Mouse (Mus musculus): ENCODE measurements at regions not wholly inside any gene's neighbourhood (a gene's known extent, or its start where the extent isn't known, plus 50 kb on each side); places are given as distances from the start of the nearest gene placed in this dataset.
A peak's percentile ranks its signal among the peaks of the same experiment; 100 is the strongest.

DNA sequence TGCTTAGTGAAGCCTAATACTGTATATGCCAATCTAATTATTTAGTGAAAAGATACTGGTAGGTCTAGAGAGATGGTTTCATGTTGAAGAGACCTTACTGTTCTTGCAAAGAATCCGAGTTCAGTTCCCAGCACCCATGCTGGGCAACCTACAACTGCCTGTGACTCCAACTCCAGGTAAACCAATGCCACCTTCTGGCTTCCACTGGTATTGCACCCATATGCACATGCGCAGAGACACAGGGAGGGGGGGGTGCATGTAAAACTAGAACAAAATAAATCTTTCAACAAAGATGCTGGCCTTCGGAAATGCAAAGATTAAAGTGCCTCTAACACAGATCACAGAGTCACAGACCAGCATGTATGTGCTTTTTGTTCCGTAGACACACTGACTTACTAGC, 348.5 kb upstream of the Tmem132c start:
- no peaks in the 10 kb centered on the region for H3K9me3 ChIP-seq (replicated peaks; ENCODE audit: insufficient read depth, low read length)
- no peak overlapping the region for H3K4me3 ChIP-seq (ENCODE audit: control insufficient read depth in 1 of 2, insufficient read depth in 1 of 2, low read depth in 2 of 2, low read length in 2 of 2)
- no peak overlapping the region for H3K9ac ChIP-seq (ENCODE audit: control insufficient read depth, low read depth, low read length, poor library complexity, severe bottlenecking)
- no peaks in the 10 kb centered on the region for H3K27me3 ChIP-seq (ENCODE audit: control insufficient read depth in 1 of 2, insufficient read depth in 2 of 2, low read length in 2 of 2)
- TF ChIP-seq CTCF (IDR thresholded peaks at IDR 0.05 in 2 of 3, conservative IDR thresholded peaks at IDR 0.05 in 1 of 3; ENCODE audit: control insufficient read depth in 1 of 3, insufficient read depth in 1 of 3, low read depth in 2 of 3, low read length in 3 of 3, poor library complexity in 1 of 3, severe bottlenecking in 1 of 3) = peak; percentile 18 to 29 (median 22); a peak in 3 of 6 replicates
- no peak for TF ChIP-seq RCOR1 (IDR thresholded peaks at IDR 0.05; ENCODE audit: low read depth, low read length)
- no peak overlapping the region for H3K27ac ChIP-seq (ENCODE audit: control insufficient read depth, low read depth, low read length)
- peak; percentile 10 for DNase-seq (ENCODE audit: low read depth, low spot score)
- no peaks in the 10 kb centered on the region for H3K79me2 ChIP-seq (ENCODE audit: control insufficient read depth, insufficient read depth, low read length, poor library complexity)
- no peaks in the 10 kb centered on the region for H3K4me1 ChIP-seq (ENCODE audit: control insufficient read depth in 1 of 2, insufficient read depth in 2 of 2, low read length in 2 of 2)
- H3K36me3 ChIP-seq (ENCODE audit: control insufficient read depth in 1 of 2, insufficient read depth in 2 of 2, low read length in 2 of 2) = no peaks in the 10 kb centered on the region

DNA sequence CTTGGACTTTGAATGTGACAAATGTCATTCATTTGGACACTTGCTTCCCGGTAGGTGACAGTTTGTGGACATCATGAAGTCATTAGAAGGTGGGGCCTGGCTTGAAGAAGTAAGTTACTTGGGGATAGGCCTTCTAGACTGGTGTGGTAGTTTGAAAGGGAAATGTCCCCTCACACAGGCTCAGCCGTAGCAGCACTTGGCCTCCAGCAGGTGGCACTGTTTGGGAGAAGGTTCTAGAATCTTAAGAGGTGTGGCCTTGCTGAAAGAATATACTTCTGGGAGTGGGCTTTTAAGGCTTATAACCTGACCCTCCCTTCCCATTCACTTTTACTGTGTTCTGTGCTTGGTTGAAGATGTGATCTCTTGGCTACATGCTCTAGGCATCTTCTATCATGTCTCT, 331.5 kb upstream of the Tmem132c start:
- Histone ChIP-seq H3K27me3 (ENCODE audit: control insufficient read depth in 1 of 2, insufficient read depth in 2 of 2, low read length in 2 of 2) (no peaks in the 10 kb centered on the region), H3K79me2 (ENCODE audit: control insufficient read depth, insufficient read depth, low read length, poor library complexity) (no peaks in the 10 kb centered on the region), H3K4me3 (ENCODE audit: control insufficient read depth in 1 of 2, insufficient read depth in 1 of 2, low read depth in 2 of 2, low read length in 2 of 2) (no peak overlapping the region), H3K36me3 (ENCODE audit: control insufficient read depth in 1 of 2, insufficient read depth in 2 of 2, low read length in 2 of 2) (no peaks in the 10 kb centered on the region), H3K9ac (ENCODE audit: control insufficient read depth, low read depth, low read length, poor library complexity, severe bottlenecking) (no peak overlapping the region), H3K27ac (ENCODE audit: control insufficient read depth, low read depth, low read length) (no peak overlapping the region), H3K4me1 (ENCODE audit: control insufficient read depth in 1 of 2, insufficient read depth in 2 of 2, low read length in 2 of 2) (no peaks in the 10 kb centered on the region), H3K9me3 (replicated peaks; ENCODE audit: insufficient read depth, low read length) (no peaks in the 10 kb centered on the region)
- TF ChIP-seq POLR2AphosphoS5 (IDR thresholded peaks at IDR 0.05; ENCODE audit: borderline replicate concordance, low read depth, low read length) (no peak), CTCF (IDR thresholded peaks at IDR 0.05 in 2 of 3, conservative IDR thresholded peaks at IDR 0.05 in 1 of 3; ENCODE audit: control insufficient read depth in 1 of 3, insufficient read depth in 1 of 3, low read depth in 2 of 3, low read length in 3 of 3, poor library complexity in 1 of 3, severe bottlenecking in 1 of 3) (peak in 2 of 3 experiments; percentile 17 to 32; a peak in 3 of 6 replicates)
- peak; percentile 6 for DNase-seq (ENCODE audit: low read depth, low spot score)

DNA sequence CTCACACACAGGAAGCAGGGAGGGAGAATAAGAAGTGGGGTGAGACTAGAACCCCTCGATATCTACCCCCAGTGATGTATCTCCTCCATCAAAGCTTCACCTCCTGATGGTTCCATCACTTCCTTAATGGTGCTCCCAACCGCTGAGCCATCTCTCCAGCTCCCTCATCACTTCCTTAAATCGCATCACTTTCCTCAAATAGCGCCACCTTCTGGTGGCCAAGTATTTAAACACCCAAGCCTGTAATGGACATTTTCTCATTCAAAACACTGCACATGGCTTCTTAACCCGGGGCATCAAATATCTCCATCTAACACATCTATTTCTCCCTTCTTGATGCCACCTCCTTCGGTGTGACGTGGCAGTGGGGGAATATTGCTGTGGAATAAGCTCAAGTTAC, 324.3 kb upstream of the Tmem132c start:
- no peak overlapping the region for H3K9ac ChIP-seq (ENCODE audit: control insufficient read depth, low read depth, low read length, poor library complexity, severe bottlenecking)
- H3K9me3 ChIP-seq (replicated peaks; ENCODE audit: insufficient read depth, low read length) = no peaks in the 10 kb centered on the region
- H3K79me2 ChIP-seq (ENCODE audit: control insufficient read depth, insufficient read depth, low read length, poor library complexity) = no peaks in the 10 kb centered on the region
- H3K36me3 ChIP-seq (ENCODE audit: control insufficient read depth in 1 of 2, insufficient read depth in 2 of 2, low read length in 2 of 2) = no peaks in the 10 kb centered on the region
- H3K4me3 ChIP-seq (ENCODE audit: control insufficient read depth in 1 of 2, insufficient read depth in 1 of 2, low read depth in 2 of 2, low read length in 2 of 2) = no peak overlapping the region
- no peak overlapping the region for H3K27ac ChIP-seq (ENCODE audit: control insufficient read depth, low read depth, low read length)
- no peaks in the 10 kb centered on the region for H3K27me3 ChIP-seq (ENCODE audit: control insufficient read depth in 1 of 2, insufficient read depth in 2 of 2, low read length in 2 of 2)
- H3K4me1 ChIP-seq (ENCODE audit: control insufficient read depth in 1 of 2, insufficient read depth in 2 of 2, low read length in 2 of 2) = no peaks in the 10 kb centered on the region
- TF ChIP-seq CHD1 (IDR thresholded peaks at IDR 0.05; ENCODE audit: low read depth, low read length) (no peak), CTCF (IDR thresholded peaks at IDR 0.05 in 2 of 3, conservative IDR thresholded peaks at IDR 0.05 in 1 of 3; ENCODE audit: control insufficient read depth in 1 of 3, insufficient read depth in 1 of 3, low read depth in 2 of 3, low read length in 3 of 3, poor library complexity in 1 of 3, severe bottlenecking in 1 of 3) (peak in 1 of 3 experiments; percentile 9; a peak in 2 of 6 replicates)
- DNase-seq (ENCODE audit: low read depth, low spot score) = peak; percentile 14

DNA sequence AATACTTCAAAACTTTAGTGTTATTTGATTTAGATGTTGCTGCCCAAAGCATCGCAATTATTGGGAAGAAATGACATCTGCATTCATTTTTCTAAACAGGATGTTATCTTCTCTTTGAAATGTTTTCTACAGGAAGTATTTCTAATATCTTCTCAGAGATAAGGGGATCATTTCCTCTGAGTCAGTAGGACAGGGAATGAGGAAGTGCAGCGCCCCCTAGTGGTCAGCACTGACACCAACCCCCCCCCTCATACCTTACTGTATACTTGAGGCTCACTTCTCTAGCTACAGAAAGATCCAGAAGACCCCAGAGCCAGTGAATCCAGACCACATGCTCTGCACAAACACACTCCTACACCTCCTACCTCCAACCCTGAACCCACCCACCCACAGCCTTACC, 308.1 kb upstream of the Tmem132c start:
- Histone ChIP-seq H3K27me3 (ENCODE audit: control insufficient read depth in 1 of 2, insufficient read depth in 2 of 2, low read length in 2 of 2) (no peaks in the 10 kb centered on the region), H3K36me3 (ENCODE audit: control insufficient read depth in 1 of 2, insufficient read depth in 2 of 2, low read length in 2 of 2) (no peaks in the 10 kb centered on the region), H3K79me2 (ENCODE audit: control insufficient read depth, insufficient read depth, low read length, poor library complexity) (no peaks in the 10 kb centered on the region), H3K9me3 (replicated peaks; ENCODE audit: insufficient read depth, low read length) (no peaks in the 10 kb centered on the region), H3K4me3 (ENCODE audit: control insufficient read depth in 1 of 2, insufficient read depth in 1 of 2, low read depth in 2 of 2, low read length in 2 of 2) (no peak overlapping the region), H3K4me1 (ENCODE audit: control insufficient read depth in 1 of 2, insufficient read depth in 2 of 2, low read length in 2 of 2) (no peaks in the 10 kb centered on the region), H3K9ac (ENCODE audit: control insufficient read depth, low read depth, low read length, poor library complexity, severe bottlenecking) (no peak overlapping the region), H3K27ac (ENCODE audit: control insufficient read depth, low read depth, low read length) (no peak overlapping the region)
- TF ChIP-seq ZC3H11A (IDR thresholded peaks at IDR 0.05; ENCODE audit: low read depth, low read length) (no peak), BHLHE40 (IDR thresholded peaks at IDR 0.05; ENCODE audit: borderline replicate concordance, low read depth, low read length) (no peak), CTCF (IDR thresholded peaks at IDR 0.05 in 2 of 3, conservative IDR thresholded peaks at IDR 0.05 in 1 of 3; ENCODE audit: control insufficient read depth in 1 of 3, insufficient read depth in 1 of 3, low read depth in 2 of 3, low read length in 3 of 3, poor library complexity in 1 of 3, severe bottlenecking in 1 of 3) (peak in 1 of 3 experiments; percentile 22; a peak in 1 of 6 replicates)
- no peak for DNase-seq (ENCODE audit: low read depth, low spot score)
